Mouse (Mus musculus): ENCODE data around the gene Etl4. TPM values are rescaled to one million over a fixed set of nuclear protein-coding genes. Genes with fewer than 3 reads are reported as not detected.

Etl4 gene
- polyA plus RNA-seq, 1 experiment from 2014 or later = 7.3 TPM

DNA sequence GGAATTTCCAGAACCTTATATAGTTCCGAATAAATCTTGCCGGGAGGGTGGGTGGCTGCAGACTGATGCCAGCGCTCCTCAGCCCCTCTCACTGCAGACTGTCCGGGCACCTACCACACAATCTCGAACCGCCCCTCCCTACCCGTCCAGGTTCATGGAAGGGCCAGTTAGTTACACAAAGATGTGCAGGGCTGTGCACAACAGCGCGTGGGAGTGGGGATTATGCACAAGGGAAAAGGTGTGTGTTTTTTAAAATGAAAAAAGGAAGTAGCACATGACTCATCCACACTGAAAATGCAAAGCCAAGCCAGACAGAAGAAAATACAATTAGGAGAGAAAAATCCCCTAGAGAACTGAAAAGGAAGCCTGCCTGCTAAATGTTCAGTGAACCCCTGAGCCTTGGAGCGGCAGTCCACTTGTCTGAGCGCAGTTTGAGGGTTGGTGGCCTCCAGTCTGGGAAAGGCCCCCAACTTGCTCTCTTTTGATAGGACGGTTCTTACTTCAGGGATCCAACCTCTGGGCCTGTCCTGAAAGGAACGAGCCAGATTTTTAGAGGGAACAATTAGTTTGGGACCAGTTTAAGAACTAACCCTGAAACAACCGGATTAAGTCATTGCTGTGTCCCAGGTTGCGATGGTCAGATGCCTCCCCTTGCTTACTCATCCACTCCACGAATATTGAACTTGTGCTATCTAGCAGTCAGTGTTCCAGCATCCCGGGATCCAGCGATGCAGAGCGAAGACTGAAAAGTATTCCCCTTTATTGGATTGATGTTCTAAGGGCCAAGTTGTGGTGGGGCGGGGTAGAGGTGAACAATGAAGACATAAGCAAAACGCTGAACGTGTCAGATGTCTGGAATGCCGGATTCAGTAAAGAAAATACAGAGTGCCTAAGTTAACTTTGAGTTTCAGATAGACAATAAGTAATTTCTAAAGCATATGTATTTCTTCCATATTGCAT, 611.3 kb downstream of the Etl4 start:
- H3K36me3 ChIP-seq (ENCODE audit: control insufficient read depth, insufficient read depth, low read length) = no peaks in the 10 kb centered on the region
- no peaks in the 10 kb centered on the region for H3K9me3 ChIP-seq (ENCODE audit: control insufficient read depth, low read length)
- peak; percentile 31; the same call in 1 of the 2 replicates for ATAC-seq (ENCODE audit: low read depth)
- 28% methylated on average over 23 of the region's 23 CpGs for WGBS
- no peak overlapping the region for H3K9ac ChIP-seq (replicated peaks; ENCODE audit: low read depth, low read length)
- H3K4me2 ChIP-seq (ENCODE audit: low read depth, low read length) = peak overlapping the region; percentile 78
- peak overlapping the region; percentile 32; the same call in 1 of the 2 replicates for H3K4me3 ChIP-seq (ENCODE audit: low read depth, low read length)
- no peak overlapping the region for H3K27ac ChIP-seq (ENCODE audit: low read depth, low read length)
- H3K4me1 ChIP-seq (ENCODE audit: control insufficient read depth, insufficient read depth, low read length) = peaks cover 3% of the 10 kb centered on the region; the same call in 1 of the 2 replicates
- 0 out of 2 replicates have a peak, but pooled peaks cover 3% of the 10 kb centered on the region for H3K27me3 ChIP-seq (ENCODE audit: control insufficient read depth, insufficient read depth, low read length)

DNA sequence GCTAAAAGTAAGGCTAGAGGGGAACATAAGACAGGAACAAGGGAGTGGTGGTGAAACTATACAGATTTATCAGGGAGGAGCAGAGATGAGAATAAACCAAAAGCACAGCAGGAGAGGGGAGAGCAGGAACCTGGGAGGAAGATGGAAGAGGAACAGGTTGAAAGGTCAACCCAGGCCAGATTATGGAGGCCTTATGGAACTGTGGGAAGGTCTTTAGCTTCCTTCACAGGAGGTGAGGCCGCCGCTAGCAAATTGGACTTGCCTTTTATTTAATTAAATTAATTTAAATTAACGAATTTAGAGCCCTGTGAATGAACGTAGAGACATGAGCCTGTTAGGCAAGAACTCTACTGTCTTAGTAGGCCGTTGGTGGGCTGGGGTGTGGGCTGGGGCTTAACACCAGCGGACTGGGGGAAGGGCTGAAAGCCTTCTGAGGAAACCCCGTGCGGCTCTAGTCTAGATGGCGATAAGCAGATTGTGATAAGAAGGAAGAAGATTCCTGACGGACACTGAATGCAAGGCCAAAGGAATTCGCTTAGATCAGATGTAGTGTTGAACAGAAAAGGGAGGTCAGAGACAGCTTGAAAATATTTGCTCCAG, 612.2 kb downstream of the Etl4 start:
- Histone ChIP-seq H3K4me1 (ENCODE audit: control insufficient read depth, insufficient read depth, low read length) (peaks cover 3% of the 10 kb centered on the region; the same call in 1 of the 2 replicates), H3K27ac (ENCODE audit: low read depth, low read length) (no peak overlapping the region), H3K27me3 (ENCODE audit: control insufficient read depth, insufficient read depth, low read length) (0 out of 2 replicates have a peak, but pooled peaks cover 3% of the 10 kb centered on the region), H3K36me3 (ENCODE audit: control insufficient read depth, insufficient read depth, low read length) (no peaks in the 10 kb centered on the region), H3K9me3 (ENCODE audit: control insufficient read depth, low read length) (no peaks in the 10 kb centered on the region), H3K4me2 (ENCODE audit: low read depth, low read length) (no peak overlapping the region), H3K9ac (replicated peaks; ENCODE audit: low read depth, low read length) (no peak overlapping the region), H3K4me3 (ENCODE audit: low read depth, low read length) (no peak overlapping the region)
- no peak for ATAC-seq (ENCODE audit: low read depth)
- WGBS = 70% methylated on average over 11 of the region's 11 CpGs

DNA sequence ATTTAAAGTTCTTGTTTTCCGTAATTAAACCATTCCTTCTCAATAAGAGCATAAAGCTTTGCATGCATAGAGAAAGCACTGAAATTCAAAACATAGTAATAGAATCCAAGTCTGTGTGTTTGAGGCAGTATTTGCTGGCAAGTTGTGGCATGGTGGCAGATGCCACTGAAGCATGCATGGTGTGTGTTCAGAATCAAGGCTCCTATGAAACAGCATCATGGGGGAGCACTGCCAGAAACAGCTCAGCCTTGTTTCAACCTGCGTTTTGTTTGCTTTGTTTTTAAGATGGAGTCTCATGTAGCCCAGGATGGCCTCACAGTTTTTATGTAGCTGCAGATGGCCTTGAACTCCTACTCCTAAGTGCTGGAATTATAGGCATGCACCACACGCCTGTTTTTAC, 614.1 kb downstream of the Etl4 start:
- no peak overlapping the region for H3K4me3 ChIP-seq (ENCODE audit: low read depth, low read length)
- H3K4me2 ChIP-seq (ENCODE audit: low read depth, low read length) = no peak overlapping the region
- ATAC-seq (ENCODE audit: low read depth) = no peak
- 0 out of 2 replicates have a peak, but pooled peaks cover 3% of the 10 kb centered on the region for H3K27me3 ChIP-seq (ENCODE audit: control insufficient read depth, insufficient read depth, low read length)
- peaks cover 3% of the 10 kb centered on the region; the same call in 1 of the 2 replicates for H3K4me1 ChIP-seq (ENCODE audit: control insufficient read depth, insufficient read depth, low read length)
- no peaks in the 10 kb centered on the region for H3K9me3 ChIP-seq (ENCODE audit: control insufficient read depth, low read length)
- WGBS = 91% methylated on average over 3 of the region's 3 CpGs
- no peak overlapping the region for H3K27ac ChIP-seq (ENCODE audit: low read depth, low read length)
- no peak overlapping the region for H3K9ac ChIP-seq (replicated peaks; ENCODE audit: low read depth, low read length)
- no peaks in the 10 kb centered on the region for H3K36me3 ChIP-seq (ENCODE audit: control insufficient read depth, insufficient read depth, low read length)

DNA sequence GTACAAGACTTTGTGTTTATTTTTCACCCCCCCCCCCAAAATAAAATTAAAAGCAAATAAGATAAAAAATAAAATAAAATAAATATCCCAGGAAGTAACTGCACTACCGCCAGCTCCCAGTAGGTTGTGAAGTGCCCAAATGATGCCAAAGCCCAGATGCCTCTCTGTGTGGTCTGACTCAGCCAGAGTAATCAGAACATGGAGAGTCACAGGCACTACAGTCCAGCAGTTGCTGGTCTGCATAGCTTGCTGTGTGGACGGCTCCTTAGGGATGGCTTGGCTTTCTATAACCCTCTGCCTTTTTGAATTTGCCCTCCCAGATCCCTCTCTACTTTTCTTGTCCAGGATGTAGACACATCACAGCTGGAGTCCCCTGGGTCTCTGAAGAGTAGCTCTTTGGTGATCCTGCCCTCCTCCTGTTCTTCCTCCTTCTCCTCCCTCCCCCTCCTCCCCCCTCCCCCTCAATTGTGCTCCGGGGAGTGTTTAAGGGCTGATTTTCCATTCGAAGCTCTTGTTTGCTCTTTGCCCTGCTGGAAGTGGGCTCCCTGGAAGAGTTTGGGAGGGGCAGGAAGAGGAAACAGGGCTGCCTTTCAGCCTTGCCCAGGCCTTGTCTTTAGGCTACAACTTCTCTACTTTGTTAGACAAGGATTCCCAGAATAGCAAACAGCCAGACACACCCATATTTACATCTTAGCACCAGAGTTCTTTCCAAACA, 616.5 kb downstream of the Etl4 start:
- H3K9ac ChIP-seq (replicated peaks; ENCODE audit: low read depth, low read length) = no peak overlapping the region
- 20% methylated on average over 4 of the region's 4 CpGs for WGBS
- no peak overlapping the region for H3K4me3 ChIP-seq (ENCODE audit: low read depth, low read length)
- H3K27me3 ChIP-seq (ENCODE audit: control insufficient read depth, insufficient read depth, low read length) = 0 out of 2 replicates have a peak, but pooled peaks cover 1% of the 10 kb centered on the region
- no peaks in the 10 kb centered on the region for H3K36me3 ChIP-seq (ENCODE audit: control insufficient read depth, insufficient read depth, low read length)
- no peak overlapping the region for H3K27ac ChIP-seq (ENCODE audit: low read depth, low read length)
- H3K9me3 ChIP-seq (ENCODE audit: control insufficient read depth, low read length) = no peaks in the 10 kb centered on the region
- no peaks in the 10 kb centered on the region for H3K4me1 ChIP-seq (ENCODE audit: control insufficient read depth, insufficient read depth, low read length)
- ATAC-seq (ENCODE audit: low read depth) = no peak; the same call in 1 of the 2 replicates
- H3K4me2 ChIP-seq (ENCODE audit: low read depth, low read length) = no peak overlapping the region

DNA sequence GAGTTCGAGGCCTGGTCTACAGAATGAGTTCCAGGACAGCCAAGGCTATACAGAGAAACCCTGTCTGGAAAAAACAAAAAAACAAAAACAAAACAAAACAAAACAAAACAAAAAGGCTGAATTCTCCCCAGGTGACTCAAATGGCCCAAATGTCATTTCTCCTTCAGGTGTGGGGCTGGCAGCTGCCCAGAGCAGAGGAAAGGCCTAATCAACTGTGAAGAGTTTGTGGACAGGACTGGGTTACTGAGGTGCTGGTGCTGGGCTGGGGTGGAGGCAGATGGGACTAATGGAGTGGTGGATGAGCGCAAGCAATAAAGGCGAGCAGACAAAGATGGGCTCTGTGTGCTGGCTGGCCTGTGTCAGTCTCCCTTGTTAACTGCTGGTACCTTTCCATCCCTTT, 617.3 kb downstream of the Etl4 start:
- H3K9me3 ChIP-seq (ENCODE audit: control insufficient read depth, low read length) = no peaks in the 10 kb centered on the region
- WGBS = 84% methylated on average over 3 of the region's 3 CpGs
- no peaks in the 10 kb centered on the region for H3K27me3 ChIP-seq (ENCODE audit: control insufficient read depth, insufficient read depth, low read length)
- no peaks in the 10 kb centered on the region for H3K4me1 ChIP-seq (ENCODE audit: control insufficient read depth, insufficient read depth, low read length)
- no peak overlapping the region for H3K27ac ChIP-seq (ENCODE audit: low read depth, low read length)
- ATAC-seq (ENCODE audit: low read depth) = no peak
- no peak overlapping the region for H3K4me2 ChIP-seq (ENCODE audit: low read depth, low read length)
- H3K4me3 ChIP-seq (ENCODE audit: low read depth, low read length) = no peak overlapping the region
- no peaks in the 10 kb centered on the region for H3K36me3 ChIP-seq (ENCODE audit: control insufficient read depth, insufficient read depth, low read length)
- no peak overlapping the region for H3K9ac ChIP-seq (replicated peaks; ENCODE audit: low read depth, low read length)

DNA sequence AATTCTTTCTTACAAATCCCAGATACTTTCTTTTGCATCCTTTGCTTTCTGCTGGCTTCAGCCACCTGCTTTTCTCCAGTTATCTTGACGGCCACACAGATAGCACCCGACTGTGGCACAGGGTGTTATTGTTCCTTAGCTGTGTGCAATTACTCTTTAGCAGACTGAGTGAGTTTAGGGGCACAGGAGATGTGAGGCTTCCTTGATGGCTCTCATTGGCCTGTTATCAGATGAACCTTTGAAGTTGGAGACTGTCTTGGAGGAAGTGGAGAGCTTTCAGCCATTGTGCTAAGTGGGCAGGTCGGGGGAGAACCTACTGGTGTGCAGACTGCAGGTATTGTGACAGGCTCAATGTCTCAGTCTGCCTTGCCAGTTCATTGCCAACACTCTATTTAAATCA, 623.0 kb downstream of the Etl4 start:
- H3K9me3 ChIP-seq (ENCODE audit: control insufficient read depth, low read length) = no peaks in the 10 kb centered on the region
- no peaks in the 10 kb centered on the region for H3K36me3 ChIP-seq (ENCODE audit: control insufficient read depth, insufficient read depth, low read length)
- H3K27ac ChIP-seq (ENCODE audit: low read depth, low read length) = no peak overlapping the region
- no peak overlapping the region for H3K9ac ChIP-seq (replicated peaks; ENCODE audit: low read depth, low read length)
- no peaks in the 10 kb centered on the region for H3K4me1 ChIP-seq (ENCODE audit: control insufficient read depth, insufficient read depth, low read length)
- no peaks in the 10 kb centered on the region for H3K27me3 ChIP-seq (ENCODE audit: control insufficient read depth, insufficient read depth, low read length)
- no peak overlapping the region for H3K4me3 ChIP-seq (ENCODE audit: low read depth, low read length)
- H3K4me2 ChIP-seq (ENCODE audit: low read depth, low read length) = no peak overlapping the region
- 32% methylated on average over 3 of the region's 3 CpGs for WGBS
- no peak for ATAC-seq (ENCODE audit: low read depth)

DNA sequence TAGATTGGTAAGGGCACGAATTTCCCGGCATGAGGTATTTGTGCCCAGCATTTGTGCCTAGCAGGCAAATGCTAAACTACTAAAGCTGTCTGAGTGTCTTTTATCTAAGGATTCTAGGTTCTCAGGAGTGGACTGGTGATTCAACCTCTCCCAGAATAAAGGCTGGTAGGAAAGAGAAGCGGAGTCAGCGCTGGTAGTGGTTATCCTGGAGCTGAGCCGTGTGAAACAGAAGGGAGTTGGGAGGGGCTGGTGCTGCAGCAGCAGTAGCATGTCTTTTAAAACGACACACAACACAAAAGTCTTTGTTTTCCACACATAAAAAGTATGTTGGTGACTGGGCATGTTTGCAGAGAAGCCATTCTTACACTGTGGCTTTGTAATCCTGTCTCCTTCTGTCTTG, 628.2 kb downstream of the Etl4 start:
- Histone ChIP-seq H3K9ac (replicated peaks; ENCODE audit: low read depth, low read length) (no peak overlapping the region), H3K4me3 (ENCODE audit: low read depth, low read length) (no peak overlapping the region), H3K36me3 (ENCODE audit: control insufficient read depth, insufficient read depth, low read length) (no peaks in the 10 kb centered on the region), H3K9me3 (ENCODE audit: control insufficient read depth, low read length) (no peaks in the 10 kb centered on the region), H3K4me1 (ENCODE audit: control insufficient read depth, insufficient read depth, low read length) (no peaks in the 10 kb centered on the region), H3K27me3 (ENCODE audit: control insufficient read depth, insufficient read depth, low read length) (no peaks in the 10 kb centered on the region), H3K4me2 (ENCODE audit: low read depth, low read length) (no peak overlapping the region), H3K27ac (ENCODE audit: low read depth, low read length) (no peak overlapping the region)
- no peak for ATAC-seq (ENCODE audit: low read depth)
- WGBS = 54% methylated on average over 6 of the region's 6 CpGs

GRCm38 (mm10) chr2:20538871-20539270, 629.3 kb downstream of the Etl4 start:
- no peak overlapping the region for H3K4me3 ChIP-seq (ENCODE audit: low read depth, low read length)
- no peak overlapping the region for H3K4me2 ChIP-seq (ENCODE audit: low read depth, low read length)
- no peaks in the 10 kb centered on the region for H3K4me1 ChIP-seq (ENCODE audit: control insufficient read depth, insufficient read depth, low read length)
- H3K9me3 ChIP-seq (ENCODE audit: control insufficient read depth, low read length) = no peaks in the 10 kb centered on the region
- H3K27ac ChIP-seq (ENCODE audit: low read depth, low read length) = no peak overlapping the region
- H3K27me3 ChIP-seq (ENCODE audit: control insufficient read depth, insufficient read depth, low read length) = no peaks in the 10 kb centered on the region
- WGBS = 88% methylated on average over 4 of the region's 4 CpGs
- H3K9ac ChIP-seq (replicated peaks; ENCODE audit: low read depth, low read length) = no peak overlapping the region
- no peak for ATAC-seq (ENCODE audit: low read depth)
- no peaks in the 10 kb centered on the region for H3K36me3 ChIP-seq (ENCODE audit: control insufficient read depth, insufficient read depth, low read length)
